Mouse (Mus musculus) olfactory bulb, adult 2 months (tissue): ENCODE measurements at regions not wholly inside any gene's neighbourhood (a gene's known extent, or its start where the extent isn't known, plus 50 kb on each side); places are given as distances from the start of the nearest gene placed in this dataset.

Experiments
- CTCF ChIP-seq: fragments of 200-500 bp; IDR thresholded peaks from 2 replicates; pipeline ENCODE4 v1.5.1; 2012; ENCODE audit warnings: low read depth, mild to moderate bottlenecking, low read length, moderate library complexity; ENCODE audit not compliant: insufficient read depth
- POLR2A ChIP-seq: fragments of 200-500 bp; IDR thresholded peaks from 2 replicates; pipeline ENCODE4 v1.6.1; 2012; ENCODE audit warnings: mild to moderate bottlenecking, low read depth, low read length, moderate library complexity; ENCODE audit not compliant: insufficient read depth

DNA sequence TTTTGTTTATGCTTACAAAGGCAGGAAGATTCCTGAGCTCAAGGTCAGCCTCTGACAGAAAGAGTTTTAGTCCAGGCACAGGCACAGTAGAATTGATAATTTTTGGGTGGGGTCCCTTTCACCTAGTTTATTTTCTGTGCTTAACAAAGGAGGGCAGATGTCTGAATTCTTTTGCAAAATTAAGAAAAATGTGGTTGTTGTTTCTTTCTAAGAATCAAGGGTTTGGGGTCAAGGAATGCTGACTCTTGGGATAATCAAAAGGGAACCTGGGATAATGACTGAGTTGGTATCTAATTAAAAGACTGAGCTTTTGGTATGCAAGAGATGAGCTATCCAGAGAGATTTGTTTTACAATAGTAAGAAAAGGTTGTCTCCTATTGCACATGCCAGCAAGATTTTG lies 143.9 kb downstream of the Tmem161b start:
- TF ChIP-seq CTCF (no peak), POLR2A (no peak)
